Mouse (Mus musculus) limb, embryonic 11.5 days (tissue): ENCODE measurements around the gene Ddx49. TPM values are rescaled to one million over a fixed set of nuclear protein-coding genes. Genes with fewer than 3 reads are reported as not detected.
A peak's percentile ranks its signal among the peaks of the same experiment; 100 is the strongest.

ENCODE experiments used
- ATAC-seq: fragments of 200-750 bp; cut with Nextera tagmentation; 2 replicates; pipeline ENCODE4 v1.8.0; 2017; ENCODE audit warnings: low read depth; ENCODE audit not compliant: insufficient number of reproducible peaks, low FRiP score, low TSS enrichment
- DNase-seq: peaks from one replicate; pipeline ENCODE4 v3.0.0-alpha.2; 2015; ENCODE audit warnings: low spot score
- H3K27ac ChIP-seq: fragments of 300-500 bp; sonication (generic); replicated peaks from 2 replicates; pipeline ENCODE4 v1.5.1; 2014; ENCODE audit warnings: low read depth, mild to moderate bottlenecking, low read length
- H3K27me3 ChIP-seq: fragments of 300-500 bp; sonication (generic); 2 replicates; pipeline ENCODE4 v1.6.1; 2014; ENCODE audit warnings: mild to moderate bottlenecking, low read length, mixed read lengths; ENCODE audit not compliant: control insufficient read depth, insufficient read depth
- H3K36me3 ChIP-seq: fragments of 300-500 bp; sonication (generic); 2 replicates; pipeline ENCODE4 v1.6.1; 2014; ENCODE audit warnings: mild to moderate bottlenecking, low read length, moderate library complexity, mixed read lengths; ENCODE audit not compliant: control insufficient read depth, insufficient read depth
- H3K4me1 ChIP-seq: fragments of 300-500 bp; sonication (generic); 2 replicates; pipeline ENCODE4 v1.6.1; 2014; ENCODE audit warnings: low read length, mixed read lengths; ENCODE audit not compliant: control insufficient read depth, insufficient read depth
- H3K4me2 ChIP-seq: fragments of 300-500 bp; sonication (generic); 2 replicates; pipeline ENCODE4 v1.6.1; 2014; ENCODE audit warnings: low read depth, mild to moderate bottlenecking, moderate library complexity; ENCODE audit not compliant: severe bottlenecking
- H3K4me3 ChIP-seq: fragments of 300-500 bp; sonication (generic); 2 replicates; pipeline ENCODE4 v1.5.1; 2014; ENCODE audit warnings: low read depth, low read length
- H3K9ac ChIP-seq: fragments of 300-500 bp; sonication (generic); 2 replicates; pipeline ENCODE4 v1.6.1; 2014; ENCODE audit warnings: mild to moderate bottlenecking, low read length
- H3K9me3 ChIP-seq: fragments of 300-500 bp; sonication (generic); 2 replicates; pipeline ENCODE4 v1.6.1; 2016; ENCODE audit warnings: low read length; ENCODE audit not compliant: control insufficient read depth
- WGBS: fragments of 180-500 bp; shearing (Covaris S2); extraction: QIAGEN DNeasy Blood & Tissue Kit; methylation state at CpG from one replicate; pipeline ENCODE4 v1.1.7; 2014; 5-methylcytosine and 5-hydroxymethylcytosine counted together
- polyA plus RNA-seq: library from polyadenylated mRNA; unstranded; fragments of >200 nt; fragmentation: Nextera tagmentation; extraction: Ambion mirVana; gene quantifications from 2 replicates; pipeline ENCODE4 v1.2.1, GENCODE M21; 2014

Gene Ddx49
- polyA plus RNA-seq, 1 experiment from 2014 or later, result 55.8 TPM

DNA sequence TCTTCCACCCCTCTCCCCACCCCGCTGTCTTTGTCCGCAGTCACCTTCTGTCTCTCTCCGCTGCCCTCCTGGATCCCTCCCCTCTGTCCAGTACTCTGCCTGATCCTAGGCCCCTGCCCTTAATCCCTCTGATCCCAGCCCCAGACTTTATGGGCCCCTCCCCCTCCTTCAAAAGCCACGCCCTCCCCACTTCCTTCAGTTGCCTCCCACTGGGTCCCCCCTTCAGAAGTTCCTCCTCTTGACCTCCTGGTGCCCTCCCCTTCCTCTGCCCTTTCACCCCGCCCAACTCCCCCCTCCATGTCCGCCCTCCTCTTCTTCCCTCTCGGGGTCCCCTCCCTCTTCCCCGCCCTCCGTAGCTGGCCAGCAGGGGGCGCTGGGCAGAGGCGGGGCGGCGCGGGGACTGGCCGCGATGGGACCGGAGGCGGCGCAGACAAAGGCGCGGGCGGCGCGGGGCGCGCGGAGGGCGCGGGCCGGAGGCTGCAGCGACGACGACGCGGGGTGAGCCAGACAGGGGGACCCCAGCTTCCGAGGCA, 19.6 kb downstream of the Ddx49 start, which contains the start of gene Homer3:
TSS of gene Homer3 (plus strand) at position 225 of the 533 bp plus-strand sequence.
- H3K9ac ChIP-seq, result peak within 1 kb of the TSS; percentile 98
- no peaks in the 10 kb centered on the region for H3K27me3 ChIP-seq
- peaks cover 10% of the 10 kb centered on the region; the same call in 1 of the 2 replicates for H3K4me1 ChIP-seq
- under 1% methylated on average over 36 of the region's 36 CpGs for WGBS
- DNase-seq (peak; percentile 94), ATAC-seq (peak; percentile 85)
- peak within 1 kb of the TSS; percentile 98 for H3K4me3 ChIP-seq
- H3K4me2 ChIP-seq, result peak within 1 kb of the TSS; percentile 88
- peaks cover 4% of the 10 kb centered on the region; the same call in 1 of the 2 replicates for H3K9me3 ChIP-seq
- H3K36me3 ChIP-seq, result peaks cover 24% of the 10 kb centered on the region
- peak within 1 kb of the TSS; percentile 38 for H3K27ac ChIP-seq

DNA sequence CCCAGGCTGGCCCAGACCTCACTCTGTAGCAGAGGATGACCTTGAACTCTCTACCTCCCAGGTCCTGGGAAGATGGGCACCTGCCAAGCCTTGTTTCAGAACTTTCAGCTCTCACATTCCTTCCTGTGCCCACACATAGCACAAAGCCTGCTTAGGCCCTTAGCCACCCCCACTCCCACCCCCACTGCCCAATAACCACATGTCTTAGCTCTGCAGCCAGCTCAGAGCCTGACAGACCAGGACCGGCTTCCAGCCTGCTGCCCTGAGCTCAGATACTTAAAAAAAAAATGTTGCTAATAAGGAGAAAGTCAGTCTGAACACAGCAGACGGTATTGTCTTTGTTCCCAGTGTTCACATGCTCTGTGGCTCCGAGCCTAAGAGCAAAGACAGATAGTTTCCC, 21.3 kb downstream of the Ddx49 start:
- no peak for ATAC-seq
- 59% methylated on average over 3 of the region's 3 CpGs for WGBS
- Histone ChIP-seq H3K27me3 (no peaks in the 10 kb centered on the region), H3K27ac (no peak overlapping the region), H3K9ac (no peak overlapping the region), H3K36me3 (peaks cover 10% of the 10 kb centered on the region), H3K4me2 (no peak overlapping the region), H3K9me3 (no peaks in the 10 kb centered on the region), H3K4me3 (no peak overlapping the region), H3K4me1 (peaks cover 10% of the 10 kb centered on the region; the same call in 1 of the 2 replicates)
- no peak for DNase-seq

DNA sequence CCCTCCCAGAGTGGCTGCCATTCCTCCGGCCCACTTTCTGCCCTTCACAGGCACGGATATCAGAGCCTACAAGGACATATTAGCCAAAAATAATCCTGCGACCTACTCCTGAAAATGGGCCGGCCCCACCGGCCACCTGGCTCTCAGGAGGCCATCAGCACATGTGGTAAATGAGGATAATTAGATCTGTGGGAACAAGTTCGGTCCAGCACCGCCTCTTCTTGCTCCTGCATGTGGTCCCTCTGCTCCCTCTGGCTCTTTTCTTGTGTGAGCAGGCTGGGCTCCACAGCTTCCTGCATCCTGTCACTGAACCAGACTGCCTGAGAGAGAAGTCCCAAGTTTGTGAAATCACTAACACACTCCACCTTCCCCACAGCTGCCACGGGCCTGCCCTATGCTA, 23.0 kb downstream of the Ddx49 start:
- 59% methylated on average over 8 of the region's 8 CpGs for WGBS
- Histone ChIP-seq H3K4me1 (peaks cover 10% of the 10 kb centered on the region; the same call in 1 of the 2 replicates), H3K27ac (no peak overlapping the region), H3K9me3 (no peaks in the 10 kb centered on the region), H3K36me3 (no peaks in the 10 kb centered on the region), H3K4me2 (no peak overlapping the region), H3K4me3 (no peak overlapping the region), H3K27me3 (no peaks in the 10 kb centered on the region), H3K9ac (no peak overlapping the region; the same call in 1 of the 2 replicates)
- ATAC-seq (no peak), DNase-seq (no peak)

DNA sequence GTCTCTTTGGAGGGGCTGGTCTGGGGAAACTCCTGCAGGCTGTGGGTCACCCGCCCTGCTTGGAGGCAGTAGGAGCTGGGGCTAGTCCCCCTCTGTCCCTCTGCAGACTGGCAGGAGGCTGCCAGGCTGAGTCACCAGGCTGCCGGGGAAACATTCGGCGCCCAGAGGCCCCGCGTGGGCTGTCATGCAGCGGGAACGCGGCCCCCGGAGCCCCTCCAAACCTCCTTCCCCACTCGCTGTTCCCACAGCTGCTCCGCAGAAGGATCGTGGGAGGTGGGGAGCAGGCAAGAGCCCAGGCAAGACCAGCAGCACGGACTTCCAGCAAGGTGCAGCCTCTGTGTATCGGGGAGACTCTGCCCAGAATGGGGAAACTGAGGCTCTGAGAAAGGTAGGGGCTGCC, 24.1 kb downstream of the Ddx49 start:
- Histone ChIP-seq H3K4me1 (peaks cover 7% of the 10 kb centered on the region; the same call in 1 of the 2 replicates), H3K36me3 (no peaks in the 10 kb centered on the region), H3K27me3 (no peaks in the 10 kb centered on the region), H3K9ac (peak overlapping the region; percentile 22; the same call in 1 of the 2 replicates), H3K4me3 (no peak overlapping the region), H3K4me2 (no peak overlapping the region), H3K9me3 (no peaks in the 10 kb centered on the region), H3K27ac (no peak overlapping the region)
- DNase-seq (no peak), ATAC-seq (no peak)
- WGBS, result 68% methylated on average over 15 of the region's 15 CpGs

DNA sequence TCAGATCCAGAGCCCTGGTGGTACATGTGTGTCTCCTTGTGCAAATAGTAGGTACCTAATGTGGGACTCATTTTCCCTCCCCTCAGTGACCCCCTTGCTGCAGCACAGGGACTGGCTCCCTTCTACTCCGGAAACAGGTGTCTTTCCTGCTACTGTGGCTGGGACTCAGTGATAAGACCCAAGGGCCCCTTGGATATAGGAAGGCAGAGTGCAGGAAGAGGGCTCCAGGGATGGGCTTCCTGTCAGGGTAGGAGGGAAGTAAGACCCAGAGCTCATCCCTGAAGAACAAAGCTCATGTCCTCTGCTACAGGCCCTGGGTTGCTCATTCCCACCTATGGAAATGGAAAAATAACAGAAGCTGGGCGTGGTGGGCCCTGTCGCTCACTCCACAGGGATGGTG, 25.8 kb downstream of the Ddx49 start:
- peaks cover 2% of the 10 kb centered on the region; the same call in 1 of the 2 replicates for H3K4me1 ChIP-seq
- H3K4me2 ChIP-seq, result no peak overlapping the region
- H3K27ac ChIP-seq, result no peak overlapping the region
- H3K36me3 ChIP-seq, result no peaks in the 10 kb centered on the region
- H3K9ac ChIP-seq, result no peak overlapping the region
- H3K4me3 ChIP-seq, result no peak overlapping the region
- H3K9me3 ChIP-seq, result no peaks in the 10 kb centered on the region
- ATAC-seq (no peak), DNase-seq (no peak)
- no peaks in the 10 kb centered on the region for H3K27me3 ChIP-seq
- WGBS, result 84% methylated on average over 3 of the region's 3 CpGs

DNA sequence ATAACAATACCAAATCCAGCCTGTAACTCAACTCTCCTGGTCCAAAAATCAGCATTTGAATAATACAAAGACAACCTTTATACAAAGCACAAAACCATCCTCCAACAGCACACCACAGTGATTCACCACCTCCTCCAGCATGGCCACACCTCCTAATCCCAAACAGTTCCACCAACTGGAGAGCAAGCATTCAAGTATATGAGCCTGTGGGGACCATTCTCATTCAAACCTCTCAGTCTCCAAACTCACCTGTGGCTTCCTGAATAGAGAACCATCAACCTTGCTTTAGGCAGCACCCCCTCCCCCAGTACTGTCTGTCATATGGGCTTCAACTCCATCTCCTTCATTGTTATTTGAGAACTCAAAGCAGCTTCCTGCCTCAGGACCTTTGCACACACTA, 27.9 kb downstream of the Ddx49 start:
- Histone ChIP-seq H3K9ac (no peak overlapping the region), H3K27ac (no peak overlapping the region), H3K4me1 (no peaks in the 10 kb centered on the region), H3K4me3 (no peak overlapping the region), H3K4me2 (no peak overlapping the region), H3K36me3 (no peaks in the 10 kb centered on the region), H3K9me3 (no peaks in the 10 kb centered on the region), H3K27me3 (no peaks in the 10 kb centered on the region)
- DNase-seq (no peak), ATAC-seq (no peak)

DNA sequence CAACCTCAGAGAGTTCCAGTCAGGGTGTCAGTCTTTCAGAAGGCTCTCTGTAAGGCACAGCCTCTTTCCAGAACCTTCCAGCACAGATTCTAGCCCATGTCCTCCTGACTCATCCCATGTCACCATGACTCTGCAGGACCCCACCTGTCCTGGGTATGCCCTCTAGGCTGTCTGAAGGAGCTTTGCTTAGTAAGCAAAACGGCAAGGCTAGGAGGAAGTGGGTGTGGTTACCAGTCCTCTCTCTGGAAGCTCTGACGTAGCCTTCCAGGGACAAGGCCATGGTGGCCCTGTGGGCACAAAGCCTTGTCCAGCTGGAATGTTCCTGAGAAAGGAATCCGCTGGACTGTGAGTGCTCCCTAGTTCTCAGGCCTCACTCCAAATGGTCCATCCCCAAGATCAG, 29.3 kb downstream of the Ddx49 start:
- Histone ChIP-seq H3K4me1 (no peaks in the 10 kb centered on the region), H3K4me2 (no peak overlapping the region), H3K9me3 (no peaks in the 10 kb centered on the region), H3K27me3 (no peaks in the 10 kb centered on the region), H3K36me3 (no peaks in the 10 kb centered on the region), H3K4me3 (no peak overlapping the region), H3K9ac (no peak overlapping the region), H3K27ac (no peak overlapping the region)
- DNase-seq, result no peak
- ATAC-seq, result no peak
- WGBS, result 52% methylated on average over 3 of the region's 3 CpGs

DNA sequence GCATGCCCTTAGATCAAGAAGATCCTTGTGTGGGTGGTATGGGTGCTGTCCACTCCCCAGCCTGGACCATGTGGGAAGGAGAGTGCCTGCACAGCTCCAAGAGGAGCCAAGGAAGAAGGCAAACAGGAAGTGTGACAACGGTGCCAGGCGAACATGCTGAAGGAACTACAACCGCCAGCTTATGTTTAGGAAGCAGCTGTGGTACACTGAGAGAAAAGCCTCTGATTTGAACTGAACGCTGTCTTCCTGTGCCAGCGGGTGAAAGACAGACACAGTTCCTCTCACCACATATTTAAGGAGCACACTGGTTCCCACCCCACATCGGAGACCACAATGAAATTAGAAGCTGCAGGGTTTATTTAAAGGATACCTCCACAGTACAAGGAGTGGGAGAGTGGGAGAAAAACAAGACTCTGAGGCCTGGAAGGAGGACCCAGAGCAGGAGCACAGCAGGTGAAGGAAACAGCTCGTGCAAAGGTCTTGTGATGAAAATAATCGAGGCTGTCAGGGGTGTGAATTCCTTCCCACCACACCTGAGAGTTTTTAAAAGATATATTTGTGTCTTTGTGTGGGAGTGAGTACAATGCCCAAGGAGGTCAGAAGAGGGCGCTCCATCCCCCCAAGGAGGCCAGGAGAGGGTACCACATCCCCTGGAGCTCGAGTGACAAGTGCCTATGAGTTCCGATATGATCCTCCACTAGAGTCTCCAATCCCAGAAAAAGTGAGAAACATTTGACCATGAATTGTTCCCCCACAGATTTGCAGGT, 33.3 kb downstream of the Ddx49 start:
- 54% methylated on average over 11 of the region's 11 CpGs for WGBS
- no peak overlapping the region for H3K27ac ChIP-seq
- no peak overlapping the region for H3K9ac ChIP-seq
- ATAC-seq (no peak), DNase-seq (peak; percentile 46)
- no peaks in the 10 kb centered on the region for H3K27me3 ChIP-seq
- H3K4me2 ChIP-seq, result no peak overlapping the region
- H3K4me3 ChIP-seq, result no peak overlapping the region
- H3K9me3 ChIP-seq, result 0 out of 2 replicates have a peak, but pooled peaks cover 2% of the 10 kb centered on the region
- H3K36me3 ChIP-seq, result peaks cover 6% of the 10 kb centered on the region; the same call in 1 of the 2 replicates
- H3K4me1 ChIP-seq, result no peaks in the 10 kb centered on the region
